Mouse (Mus musculus) layer of hippocampus, postnatal 25 days (tissue): Measurements from ENCODE around the gene D630045J12Rik. TPM values are rescaled to one million over a fixed set of nuclear protein-coding genes. Genes with fewer than 3 reads are reported as not detected.

Experiments
- DNase-seq, 2 experiments: peaks; one replicate each; pipeline ENCODE4 v3.0.0; 2022; ENCODE audit warnings: mixed read lengths in 2 of 2, low spot score in 1 of 2; ENCODE audit errors: extremely low spot score in 1 of 2
- total RNA-seq, 2 experiments: library from RNA; stranded (reverse); gene quantifications; 2 replicates each; pipeline ENCODE4 v1.2.3; 2021

D630045J12Rik gene
- 10 to 100 TPM; 33.2 to 43.0 TPM for total RNA-seq

- DNase-seq: peak; percentile 40 to 49
These were observed at the start of gene D630045J12Rik for GRCm38 (mm10) chr6:38253736-38254641. Gene D630045J12Rik, minus strand, starts transcription at chr6:38254009.

GRCm38 (mm10) chr6:38298761-38299401 is 45.1 kb upstream of the D630045J12Rik start, which contains the start of gene Zc3hav1l:
Gene Zc3hav1l, minus strand, starts transcription at chr6:38299259.
- DNase-seq: peak; percentile 51 to 57

- DNase-seq: peak in 1 of 2 experiments; percentile 7
These were observed 44.4 kb upstream of the D630045J12Rik start for GRCm38 (mm10) chr6:38298246-38298635.

GRCm38 (mm10) chr6:38297580-38298245 is 43.9 kb upstream of the D630045J12Rik start:
- DNase-seq: no peak

- DNase-seq: peak in 1 of 2 experiments; percentile 8
These were observed 39.9 kb upstream of the D630045J12Rik start for GRCm38 (mm10) chr6:38293708-38294107.

- DNase-seq: no peak
These were observed 39.2 kb upstream of the D630045J12Rik start for GRCm38 (mm10) chr6:38292871-38293646.

DNA sequence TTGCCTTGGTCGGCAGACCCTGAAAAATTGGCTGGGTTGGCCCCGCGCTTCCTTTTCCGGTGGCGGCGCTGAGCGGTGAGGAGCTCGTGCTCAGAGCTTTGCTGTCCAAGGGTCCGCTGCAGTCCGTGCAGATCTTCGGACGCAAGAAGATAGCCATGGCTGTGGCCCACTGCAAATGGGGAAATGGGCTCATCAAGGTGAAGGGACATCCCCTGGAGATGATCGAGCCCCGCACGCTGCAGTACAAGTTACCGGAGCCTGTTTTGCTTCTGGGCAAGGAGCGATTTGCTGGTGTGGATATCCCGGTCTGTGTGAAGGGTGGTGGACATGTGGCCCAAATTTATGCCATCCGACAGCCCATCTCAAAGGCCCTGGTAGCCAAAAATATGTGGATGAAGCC is 30.6 kb upstream of the D630045J12Rik start:
- DNase-seq: no peak

GRCm38 (mm10) chr6:38264466-38264865 is 10.7 kb upstream of the D630045J12Rik start:
- no peak for DNase-seq

DNA sequence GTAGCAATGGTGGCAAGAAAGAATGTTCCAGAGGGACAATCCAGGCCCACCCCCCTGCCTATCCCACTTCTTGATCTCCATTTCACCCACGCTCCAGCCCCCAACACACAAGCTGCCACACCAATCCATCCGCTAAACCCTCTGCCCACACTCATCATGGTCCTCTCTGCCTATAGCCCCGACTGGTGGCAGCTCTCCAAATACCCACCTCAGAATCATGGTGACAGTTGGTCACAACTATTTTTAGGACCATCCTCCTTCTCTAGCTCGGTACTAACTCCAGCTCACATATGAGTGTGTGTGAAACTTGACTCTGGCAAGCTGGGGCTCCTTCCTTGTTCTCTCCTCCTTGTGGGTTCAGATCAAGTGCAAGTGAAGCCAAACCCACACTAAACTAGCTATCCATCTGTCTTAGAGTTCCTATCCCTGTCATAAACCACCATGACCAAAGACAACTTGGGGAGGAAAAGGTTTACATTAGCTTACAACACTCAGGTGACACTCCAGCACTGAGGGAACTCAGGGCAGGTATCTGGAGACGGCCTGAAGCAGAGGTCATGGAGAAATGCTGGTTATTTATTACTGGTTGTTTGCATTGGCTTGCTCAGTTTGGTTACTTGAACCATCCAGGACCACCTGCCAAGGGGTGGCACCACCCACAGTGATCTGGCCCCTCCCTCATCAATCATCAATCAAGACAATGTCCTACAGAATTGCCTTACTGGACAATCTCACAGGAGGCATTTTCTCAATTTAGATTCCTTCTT is 9.8 kb upstream of the D630045J12Rik start:
- DNase-seq: peak in 1 of 2 experiments; percentile 24

DNA sequence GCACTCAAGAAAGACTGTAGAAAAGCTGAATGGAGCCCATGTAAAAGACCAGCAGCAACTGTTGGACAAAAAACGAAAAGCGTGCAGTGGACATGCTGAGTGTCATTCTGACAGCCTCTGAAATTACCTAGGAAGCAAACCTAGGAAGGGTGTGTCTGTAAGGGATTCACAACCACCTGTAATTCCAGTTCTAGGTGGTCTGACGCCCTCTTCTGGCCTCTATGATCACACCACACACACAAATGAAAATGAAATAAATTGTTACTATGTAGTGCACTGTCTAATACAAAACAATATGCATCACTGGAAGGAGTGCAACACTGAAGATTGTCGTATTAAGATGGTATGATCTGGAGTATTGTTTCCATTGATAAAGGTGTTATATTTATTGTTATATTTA is 8.1 kb upstream of the D630045J12Rik start:
- no peak for DNase-seq

GRCm38 (mm10) chr6:38257506-38257905 is 3.7 kb upstream of the D630045J12Rik start:
- DNase-seq: no peak

DNA sequence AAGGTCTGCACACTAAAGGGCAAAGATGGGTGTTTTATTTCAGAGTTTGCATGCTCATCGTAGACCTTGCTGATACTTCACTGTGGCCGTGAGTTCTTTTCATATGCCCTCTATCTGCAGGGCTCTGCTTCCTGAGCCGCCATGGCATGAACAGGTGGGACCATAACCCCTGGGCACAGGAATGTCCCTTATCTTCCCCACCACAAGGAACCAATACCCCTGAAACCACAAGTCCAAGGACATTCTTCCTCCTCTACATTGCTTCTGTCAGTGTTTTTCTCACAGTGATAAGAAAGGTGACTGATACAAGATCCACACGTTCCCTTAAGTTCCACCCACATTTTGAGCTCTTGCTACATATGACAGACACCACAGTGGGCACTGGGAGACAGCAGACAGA is 3.0 kb upstream of the D630045J12Rik start:
- no peak for DNase-seq

DNA sequence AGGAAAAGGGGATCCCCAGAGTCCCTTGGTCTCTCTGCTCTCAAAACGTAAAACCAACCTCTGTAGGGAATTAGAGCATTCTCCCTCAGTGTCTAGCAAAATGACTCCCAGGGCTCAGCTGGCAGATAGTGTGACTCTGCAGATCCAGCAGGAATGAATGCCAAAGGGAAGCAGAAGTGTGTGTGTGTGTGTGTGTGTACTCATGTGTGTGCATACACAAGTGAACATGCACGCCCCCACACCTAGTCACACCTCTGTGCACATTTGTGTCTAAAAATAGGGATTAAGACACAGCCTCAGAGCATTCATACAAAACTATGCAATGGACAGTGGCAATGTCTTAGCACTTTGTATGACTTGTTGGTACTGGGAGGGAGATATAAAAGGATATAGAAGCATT is 2.0 kb upstream of the D630045J12Rik start:
- DNase-seq: no peak

DNA sequence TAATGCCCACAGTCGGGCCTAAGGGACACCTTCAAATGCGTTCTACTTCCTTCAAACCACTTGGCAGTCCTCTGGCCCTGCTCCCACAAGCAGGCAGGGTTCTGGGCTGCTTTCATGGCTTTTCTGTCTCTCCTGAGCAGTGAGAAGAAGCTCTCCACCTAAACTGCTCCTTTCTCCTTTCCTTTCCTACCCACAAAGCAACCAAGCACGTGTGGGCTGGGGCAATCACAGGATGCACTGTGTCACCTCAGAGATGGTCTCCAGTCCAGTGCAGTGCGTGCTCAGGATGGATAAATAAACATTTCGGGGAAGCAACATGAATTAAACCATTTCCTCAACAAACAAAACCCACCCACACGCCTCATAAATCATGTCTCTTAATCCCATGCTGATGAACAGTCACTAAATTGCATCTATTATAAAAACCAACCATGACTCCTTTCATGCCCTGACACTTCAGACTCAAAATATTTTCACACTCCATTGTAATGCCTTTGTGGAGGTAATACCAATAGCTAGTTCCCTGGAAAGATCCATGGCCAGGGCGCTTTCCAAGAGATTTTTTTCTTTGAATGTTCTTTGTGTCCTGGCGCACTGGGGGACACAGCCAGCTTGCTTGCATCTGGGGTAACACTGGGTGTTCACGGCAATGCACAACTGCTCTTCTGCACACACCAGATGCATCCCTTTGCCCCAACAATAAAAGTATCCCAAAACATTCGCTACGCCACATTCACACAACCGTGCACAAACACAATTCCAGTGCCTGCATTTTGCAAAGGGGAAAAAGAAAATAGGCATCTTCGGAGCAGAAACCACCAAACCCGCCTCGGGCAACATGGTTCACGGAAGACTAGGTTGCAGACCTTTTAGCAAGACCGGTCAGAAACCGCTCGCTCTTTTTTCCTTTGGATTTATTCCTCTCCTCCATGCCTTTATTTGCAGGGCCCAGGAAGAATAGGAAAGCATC is 758 bp downstream of the D630045J12Rik start:
- no peak for DNase-seq

- DNase-seq: no peak
These were observed 1.7 kb downstream of the D630045J12Rik start for GRCm38 (mm10) chr6:38252139-38252538.

GRCm38 (mm10) chr6:38251464-38251863 is 2.3 kb downstream of the D630045J12Rik start:
- no peak for DNase-seq

DNA sequence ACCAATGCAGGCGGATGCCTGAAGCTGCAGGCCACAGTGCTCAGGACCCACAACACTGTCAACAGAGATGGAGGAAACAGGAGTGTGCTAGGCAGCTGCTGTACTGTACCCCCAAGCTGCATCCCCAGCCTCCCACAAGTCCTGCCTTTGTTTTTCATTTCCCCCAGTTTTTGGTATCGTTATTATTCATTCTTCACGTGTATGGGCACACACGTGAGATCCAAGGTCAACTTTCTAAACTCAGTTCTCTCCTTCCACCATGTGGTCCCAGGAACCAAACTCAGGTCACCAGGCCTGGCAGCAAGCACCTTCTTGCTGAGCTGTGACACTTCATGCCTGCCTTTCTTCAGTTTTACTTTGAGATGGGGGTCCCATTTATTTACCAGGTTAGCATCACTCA is 6.4 kb downstream of the D630045J12Rik start:
- no peak for DNase-seq

- no peak for DNase-seq
These were observed 9.0 kb downstream of the D630045J12Rik start for GRCm38 (mm10) chr6:38244806-38245205.
